Mouse (Mus musculus): Measurements from ENCODE around the gene Fam198b.
"Not testable (repeated sequence)": the region's sequence is repeated elsewhere in the genome, so short reads cannot be mapped to it uniquely, and the experiment has no call there.

The Fam198b gene

GRCm38 (mm10) chr3:79918761-79919160 is 34.4 kb downstream of the Fam198b start:
- in situ Hi-C loops (cut with MboI, MseI), result no loop called here

- in situ Hi-C loops (cut with MboI, MseI), result no loop called here
These were observed 41.8 kb downstream of the Fam198b start for GRCm38 (mm10) chr3:79925950-79926697.

- in situ Hi-C loops (cut with MboI, MseI), result no loop called here
These were observed 42.7 kb downstream of the Fam198b start for GRCm38 (mm10) chr3:79927050-79927449.

- in situ Hi-C loops (cut with MboI, MseI), result no loop called here
These were observed 44.1 kb downstream of the Fam198b start for GRCm38 (mm10) chr3:79928409-79928808.

GRCm38 (mm10) chr3:79930141-79930744 is 45.9 kb downstream of the Fam198b start:
- in situ Hi-C loops (cut with MboI, MseI), result no loop called here

GRCm38 (mm10) chr3:79936213-79936612 is 51.9 kb downstream of the Fam198b start:
- in situ Hi-C loops (cut with MboI, MseI), result no loop called here

- in situ Hi-C loops (cut with MboI, MseI), result no loop called here
These were observed 52.6 kb downstream of the Fam198b start for GRCm38 (mm10) chr3:79936730-79937447.

- in situ Hi-C loops (cut with MboI, MseI), result no loop called here
These were observed 63.4 kb downstream of the Fam198b start for GRCm38 (mm10) chr3:79947736-79948135.

- in situ Hi-C loops (cut with MboI, MseI), result no loop called here
These were observed 63.8 kb downstream of the Fam198b start for GRCm38 (mm10) chr3:79948151-79948550.

- in situ Hi-C loops (cut with MboI, MseI), result no loop called here
These were observed 68.9 kb downstream of the Fam198b start for GRCm38 (mm10) chr3:79953164-79953759.

GRCm38 (mm10) chr3:79955262-79955661 is 70.9 kb downstream of the Fam198b start:
- in situ Hi-C loops (cut with MboI, MseI), result no loop called here

- in situ Hi-C loops (cut with MboI, MseI), result no loop called here
These were observed 72.5 kb downstream of the Fam198b start for GRCm38 (mm10) chr3:79956792-79957191.

- in situ Hi-C loops (cut with MboI, MseI), result no loop called here
These were observed 73.4 kb downstream of the Fam198b start for GRCm38 (mm10) chr3:79957752-79958151.

GRCm38 (mm10) chr3:79966709-79967108 is 82.4 kb downstream of the Fam198b start:
- in situ Hi-C loops (cut with MboI, MseI), result no loop called here

- in situ Hi-C loops (cut with MboI, MseI), result no loop called here
These were observed 83.0 kb downstream of the Fam198b start for GRCm38 (mm10) chr3:79967346-79967745.

GRCm38 (mm10) chr3:79968426-79968825 is 84.1 kb downstream of the Fam198b start:
- in situ Hi-C loops (cut with MboI, MseI), result no loop called here

GRCm38 (mm10) chr3:79969536-79969935 is 85.2 kb downstream of the Fam198b start:
- in situ Hi-C loops (cut with MboI, MseI), result not testable (repeated sequence)

GRCm38 (mm10) chr3:79970070-79970469 is 85.7 kb downstream of the Fam198b start:
- in situ Hi-C loops (cut with MboI, MseI), result no loop called here

GRCm38 (mm10) chr3:79970498-79970897 is 86.2 kb downstream of the Fam198b start:
- in situ Hi-C loops (cut with MboI, MseI), result no loop called here

GRCm38 (mm10) chr3:79971542-79971941 is 87.2 kb downstream of the Fam198b start:
- in situ Hi-C loops (cut with MboI, MseI), result no loop called here

- in situ Hi-C loops (cut with MboI, MseI), result no loop called here
These were observed 92.5 kb downstream of the Fam198b start for GRCm38 (mm10) chr3:79976786-79977185.

All from T-helper 2 cell (primary cell).